Mouse (Mus musculus) limb, embryonic 11.5 days (tissue): ENCODE measurements around the gene Tial1. TPM values are rescaled to one million over a fixed set of nuclear protein-coding genes. Genes with fewer than 3 reads are reported as not detected.

Experiments used
- ATAC-seq: fragments of 200-750 bp; cut with Nextera tagmentation; 2 replicates; pipeline ENCODE4 v1.8.0; 2017; ENCODE audit warnings: low read depth; ENCODE audit not compliant: insufficient number of reproducible peaks, low FRiP score, low TSS enrichment
- DNase-seq: peaks from one replicate; pipeline ENCODE4 v3.0.0-alpha.2; 2015; ENCODE audit warnings: low spot score
- H3K27ac ChIP-seq: fragments of 300-500 bp; sonication (generic); replicated peaks from 2 replicates; pipeline ENCODE4 v1.5.1; 2014; ENCODE audit warnings: low read depth, mild to moderate bottlenecking, low read length
- H3K27me3 ChIP-seq: fragments of 300-500 bp; sonication (generic); 2 replicates; pipeline ENCODE4 v1.6.1; 2014; ENCODE audit warnings: mild to moderate bottlenecking, low read length, mixed read lengths; ENCODE audit not compliant: control insufficient read depth, insufficient read depth
- H3K36me3 ChIP-seq: fragments of 300-500 bp; sonication (generic); 2 replicates; pipeline ENCODE4 v1.6.1; 2014; ENCODE audit warnings: mild to moderate bottlenecking, low read length, moderate library complexity, mixed read lengths; ENCODE audit not compliant: control insufficient read depth, insufficient read depth
- H3K4me1 ChIP-seq: fragments of 300-500 bp; sonication (generic); 2 replicates; pipeline ENCODE4 v1.6.1; 2014; ENCODE audit warnings: low read length, mixed read lengths; ENCODE audit not compliant: control insufficient read depth, insufficient read depth
- H3K4me2 ChIP-seq: fragments of 300-500 bp; sonication (generic); 2 replicates; pipeline ENCODE4 v1.6.1; 2014; ENCODE audit warnings: low read depth, mild to moderate bottlenecking, moderate library complexity; ENCODE audit not compliant: severe bottlenecking
- H3K4me3 ChIP-seq: fragments of 300-500 bp; sonication (generic); 2 replicates; pipeline ENCODE4 v1.5.1; 2014; ENCODE audit warnings: low read depth, low read length
- H3K9ac ChIP-seq: fragments of 300-500 bp; sonication (generic); 2 replicates; pipeline ENCODE4 v1.6.1; 2014; ENCODE audit warnings: mild to moderate bottlenecking, low read length
- H3K9me3 ChIP-seq: fragments of 300-500 bp; sonication (generic); 2 replicates; pipeline ENCODE4 v1.6.1; 2016; ENCODE audit warnings: low read length; ENCODE audit not compliant: control insufficient read depth
- WGBS: fragments of 180-500 bp; shearing (Covaris S2); extraction: QIAGEN DNeasy Blood & Tissue Kit; methylation state at CpG from one replicate; pipeline ENCODE4 v1.1.7; 2014; 5-methylcytosine and 5-hydroxymethylcytosine counted together
- polyA plus RNA-seq: library from polyadenylated mRNA; unstranded; fragments of >200 nt; fragmentation: Nextera tagmentation; extraction: Ambion mirVana; gene quantifications from 2 replicates; pipeline ENCODE4 v1.2.1, GENCODE M21; 2014

Tial1 gene
- polyA plus RNA-seq = 39.5 and 42.2 TPM in 2 replicates

DNA sequence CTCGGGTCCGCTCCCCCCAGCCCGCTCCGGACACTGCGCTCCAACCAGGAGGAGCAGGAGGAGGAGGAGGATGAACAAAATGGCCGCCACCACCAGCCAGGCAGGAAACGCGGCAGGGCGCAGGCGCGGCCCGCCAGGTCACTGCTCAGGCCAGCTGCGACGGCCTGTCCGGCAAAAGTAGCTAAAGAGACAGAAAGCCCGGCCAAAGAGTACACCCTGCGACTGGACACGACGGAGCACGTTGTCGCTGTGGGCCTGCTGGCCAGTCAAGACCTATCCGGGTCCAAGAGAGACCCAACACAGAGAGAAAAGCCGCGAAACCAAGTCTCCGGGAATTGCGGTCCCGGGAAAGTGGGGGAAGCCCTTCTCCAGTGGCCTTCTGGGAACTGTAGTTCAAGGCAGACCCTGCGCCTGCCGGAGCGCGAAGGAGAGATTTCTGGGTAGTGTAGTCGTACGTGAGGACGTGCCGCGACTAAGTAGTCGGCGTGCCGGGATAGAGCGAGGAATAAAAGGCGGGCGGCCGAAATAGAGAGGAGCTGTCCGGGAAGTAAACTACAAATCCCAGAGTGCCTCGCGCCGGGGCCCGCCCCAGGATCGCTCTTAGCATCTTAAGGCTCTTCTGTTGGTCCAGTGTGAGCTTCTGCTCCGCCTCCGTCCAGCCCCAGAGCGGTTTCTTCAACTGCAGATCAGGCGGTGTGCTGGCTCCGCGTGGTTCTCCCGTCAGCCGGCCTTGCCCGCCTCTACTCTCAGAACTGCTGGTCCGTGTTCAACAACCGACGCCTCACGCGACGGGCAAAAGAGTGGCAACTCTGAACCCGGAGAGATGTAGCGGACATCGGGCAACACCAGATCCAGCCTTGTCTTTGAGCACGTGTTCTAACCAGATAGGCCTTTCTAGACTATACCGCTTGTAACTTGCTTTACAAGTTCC lies at the start of gene Tial1:
Gene Tial1, minus strand, starts transcription at position 433 of the 931 bp plus-strand sequence.
- no peaks in the 10 kb centered on the region for H3K36me3 ChIP-seq
- no peaks in the 10 kb centered on the region for H3K9me3 ChIP-seq
- H3K27ac ChIP-seq = peak within 1 kb of the TSS; percentile 92
- H3K4me1 ChIP-seq = peaks cover 3% of the 10 kb centered on the region; the same call in 1 of the 2 replicates
- peak within 1 kb of the TSS; percentile 94 for H3K9ac ChIP-seq
- peak within 1 kb of the TSS; percentile 95 for H3K4me3 ChIP-seq
- peak within 1 kb of the TSS; percentile 78 for H3K4me2 ChIP-seq
- under 1% methylated on average over 69 of the region's 69 CpGs for WGBS
- peak; percentile 98 for DNase-seq
- H3K27me3 ChIP-seq = no peaks in the 10 kb centered on the region
- ATAC-seq = peak; percentile 99

DNA sequence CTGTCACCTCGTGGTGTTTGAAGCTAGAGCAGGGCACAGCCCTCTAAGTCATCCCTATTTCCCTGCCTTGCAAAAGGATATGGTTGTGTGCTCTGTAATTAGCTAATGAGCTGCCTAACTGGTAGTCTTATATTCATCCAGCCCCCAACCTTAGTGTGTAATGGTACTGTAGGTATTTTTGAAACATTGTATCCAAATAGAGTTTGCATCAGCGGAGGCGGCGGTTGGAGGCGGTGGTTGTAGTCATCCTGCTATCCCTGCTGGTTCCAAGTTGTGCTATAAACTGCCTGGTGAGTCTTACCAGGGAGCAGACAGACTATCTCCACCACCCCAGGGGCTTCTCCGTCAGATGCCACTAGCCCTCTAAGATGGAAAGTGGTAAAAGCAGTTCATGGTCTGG lies 42.6 kb upstream of the Tial1 start:
- 90% methylated on average over 6 of the region's 6 CpGs for WGBS

DNA sequence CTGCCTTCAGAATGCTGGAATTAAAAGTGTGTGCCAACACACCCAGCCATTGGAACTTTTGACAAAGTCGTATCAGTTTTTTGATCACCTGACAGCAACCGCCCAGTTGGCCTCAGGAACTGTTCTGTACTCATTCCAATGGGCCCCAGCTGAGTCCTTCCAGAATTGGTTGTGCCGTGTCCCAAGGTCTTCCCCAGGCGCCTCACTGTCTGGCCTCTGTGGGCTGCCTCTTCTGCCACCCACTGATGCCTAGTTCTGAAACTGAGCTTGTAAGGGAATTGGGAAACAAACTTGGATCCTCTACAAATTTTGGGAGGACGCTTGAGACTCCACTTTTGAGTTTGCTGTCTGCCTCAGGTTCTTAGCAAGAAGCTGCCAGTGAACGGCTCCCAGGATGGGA lies 38.3 kb upstream of the Tial1 start:
- no peaks in the 10 kb centered on the region for H3K27me3 ChIP-seq
- no peaks in the 10 kb centered on the region for H3K9me3 ChIP-seq
- H3K4me3 ChIP-seq = no peak overlapping the region
- WGBS = 88% methylated on average over 6 of the region's 6 CpGs
- no peak for DNase-seq
- no peak overlapping the region for H3K4me2 ChIP-seq
- ATAC-seq = no peak
- no peak overlapping the region for H3K9ac ChIP-seq
- H3K36me3 ChIP-seq = no peaks in the 10 kb centered on the region
- H3K27ac ChIP-seq = no peak overlapping the region
- H3K4me1 ChIP-seq = no peaks in the 10 kb centered on the region

More for the DNA sequence above, 42.6 kb upstream of the Tial1 start:
- no peak overlapping the region for H3K9ac ChIP-seq
- no peak overlapping the region for H3K27ac ChIP-seq
- H3K4me1 ChIP-seq = 0 out of 2 replicates have a peak, but pooled peaks cover 6% of the 10 kb centered on the region
- H3K36me3 ChIP-seq = no peaks in the 10 kb centered on the region
- ATAC-seq = no peak
- H3K9me3 ChIP-seq = no peaks in the 10 kb centered on the region
- no peak for DNase-seq
- H3K27me3 ChIP-seq = no peaks in the 10 kb centered on the region
- no peak overlapping the region for H3K4me2 ChIP-seq
- H3K4me3 ChIP-seq = no peak overlapping the region

DNA sequence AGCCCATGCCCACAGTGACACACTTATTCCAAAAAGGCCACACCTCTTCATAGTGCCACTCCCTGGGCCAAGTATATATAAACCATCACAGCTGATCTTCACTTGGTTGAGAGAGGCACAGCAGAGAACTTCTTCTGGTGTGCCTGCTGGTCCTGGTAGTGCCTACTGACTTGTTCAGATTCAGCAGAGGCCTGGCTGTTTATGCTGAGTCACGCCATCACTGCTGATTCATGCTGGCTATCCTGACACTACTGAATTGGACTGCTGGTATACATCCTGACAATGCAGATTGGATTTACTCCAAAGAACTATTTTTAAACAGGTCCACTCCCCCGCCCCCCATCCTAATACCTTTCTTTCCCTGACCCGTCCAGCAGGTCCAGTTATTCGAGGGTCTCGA lies 33.0 kb upstream of the Tial1 start:
- no peak for DNase-seq
- Histone ChIP-seq H3K4me2 (no peak overlapping the region), H3K4me3 (no peak overlapping the region), H3K27ac (no peak overlapping the region), H3K9me3 (no peaks in the 10 kb centered on the region), H3K9ac (no peak overlapping the region), H3K36me3 (no peaks in the 10 kb centered on the region), H3K27me3 (no peaks in the 10 kb centered on the region), H3K4me1 (no peaks in the 10 kb centered on the region)
- no peak for ATAC-seq
- WGBS = 90% methylated on average over 5 of the region's 5 CpGs

DNA sequence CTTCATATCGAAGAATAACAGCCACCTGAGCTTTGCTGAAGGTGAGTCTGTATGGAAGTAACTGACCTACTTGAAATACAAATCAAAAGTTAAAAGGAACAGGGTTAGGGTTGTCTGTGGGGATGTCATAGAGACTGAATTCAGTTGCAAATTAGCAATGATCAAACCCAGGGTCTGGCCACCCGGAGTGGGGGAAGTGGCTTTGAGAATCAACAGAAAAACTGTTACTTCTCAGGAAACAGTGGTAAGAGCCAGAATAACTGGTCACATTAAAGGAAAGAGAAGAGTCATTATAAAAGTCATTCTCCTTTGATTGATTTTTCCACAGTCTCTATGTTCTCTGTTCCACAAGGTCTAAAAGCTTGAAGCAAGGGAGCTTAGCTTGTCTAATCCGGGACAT lies 27.5 kb upstream of the Tial1 start:
- ATAC-seq (no peak), DNase-seq (no peak)
- Histone ChIP-seq H3K27ac (no peak overlapping the region), H3K9me3 (peaks cover 2% of the 10 kb centered on the region; the same call in 1 of the 2 replicates), H3K4me1 (no peaks in the 10 kb centered on the region), H3K9ac (no peak overlapping the region), H3K36me3 (no peaks in the 10 kb centered on the region), H3K4me2 (no peak overlapping the region), H3K4me3 (no peak overlapping the region), H3K27me3 (no peaks in the 10 kb centered on the region)
- WGBS = 96% methylated on average over 3 of the region's 3 CpGs

DNA sequence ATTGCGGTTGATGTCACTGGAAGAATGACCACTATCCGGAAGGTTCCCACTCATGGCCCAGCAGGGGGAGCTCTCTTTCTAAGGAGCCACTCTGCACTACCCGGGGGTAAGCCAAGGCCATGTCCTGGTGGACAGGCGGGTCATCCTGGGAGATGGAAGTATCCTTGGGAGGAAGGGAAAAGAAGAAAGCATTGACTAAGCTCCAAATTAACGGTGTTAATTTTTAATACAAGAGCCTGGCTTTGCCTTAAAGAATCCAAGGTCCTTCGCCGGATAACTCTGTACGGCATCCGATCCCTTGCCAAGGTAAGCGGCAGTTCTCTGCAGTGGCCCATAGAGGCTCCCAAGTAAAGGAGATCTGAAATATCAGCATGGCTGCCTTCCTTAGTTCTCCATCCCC lies 12.8 kb upstream of the Tial1 start:
- Histone ChIP-seq H3K27me3 (no peaks in the 10 kb centered on the region), H3K4me1 (no peaks in the 10 kb centered on the region), H3K4me3 (no peak overlapping the region), H3K4me2 (0 out of 2 replicates have a peak overlapping the region, but pooled peaks have one; percentile 12), H3K36me3 (no peaks in the 10 kb centered on the region), H3K27ac (no peak overlapping the region), H3K9ac (no peak overlapping the region), H3K9me3 (no peaks in the 10 kb centered on the region)
- ATAC-seq = no peak
- peak; percentile 69 for DNase-seq
- WGBS = 39% methylated on average over 10 of the region's 10 CpGs

DNA sequence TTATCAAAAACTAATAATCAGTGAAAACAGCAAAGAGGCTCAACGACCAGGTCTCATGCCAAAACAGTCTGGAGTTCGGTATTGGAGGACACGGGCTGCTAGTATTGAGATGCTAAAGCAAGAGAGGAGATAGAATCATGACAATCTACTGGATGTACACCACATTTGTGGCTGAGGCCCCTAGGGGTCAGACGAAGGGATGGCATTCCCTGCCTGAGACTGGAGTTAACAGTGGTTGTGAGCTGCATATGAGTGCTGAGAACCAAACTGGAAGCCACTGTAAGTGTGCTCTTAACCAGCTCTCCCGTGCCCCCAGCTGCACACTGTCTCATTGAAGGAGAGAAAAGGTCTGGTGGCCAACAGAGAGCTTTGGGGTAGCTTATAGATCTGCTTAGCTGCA lies 889 bp upstream of the Tial1 start:
- Histone ChIP-seq H3K9me3 (no peaks in the 10 kb centered on the region), H3K27me3 (no peaks in the 10 kb centered on the region), H3K4me3 (peak overlapping the region; percentile 95; the same call in 1 of the 2 replicates), H3K4me1 (peaks cover 3% of the 10 kb centered on the region; the same call in 1 of the 2 replicates), H3K4me2 (peak overlapping the region; percentile 78), H3K36me3 (no peaks in the 10 kb centered on the region), H3K27ac (no peak overlapping the region), H3K9ac (no peak overlapping the region)
- WGBS = 77% methylated on average over 5 of the region's 5 CpGs
- DNase-seq = peak; percentile 43
- no peak for ATAC-seq

DNA sequence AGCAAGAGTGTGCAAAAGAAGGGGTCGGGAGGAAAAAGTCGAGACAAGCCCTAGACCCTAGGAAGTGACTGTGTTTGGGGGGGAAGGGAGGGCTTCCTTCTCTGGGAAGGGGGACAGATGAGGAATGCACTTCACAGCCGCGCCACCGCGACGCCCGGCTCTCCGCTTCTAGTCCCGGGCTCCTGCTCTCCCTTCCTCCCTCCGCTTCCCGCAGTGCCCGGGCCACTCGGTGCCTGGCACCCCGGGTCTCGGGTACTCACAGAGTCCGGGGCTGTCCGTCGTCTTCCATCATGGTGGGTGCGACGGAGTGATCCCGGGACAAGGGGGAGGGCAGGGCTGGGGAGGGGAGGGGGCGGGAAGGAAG lies 670 bp downstream of the Tial1 start:
- Histone ChIP-seq H3K27me3 (no peaks in the 10 kb centered on the region), H3K36me3 (no peaks in the 10 kb centered on the region), H3K4me1 (peaks cover 3% of the 10 kb centered on the region; the same call in 1 of the 2 replicates), H3K9me3 (no peaks in the 10 kb centered on the region), H3K27ac (peak overlapping the region; percentile 92), H3K4me2 (peak overlapping the region; percentile 78), H3K9ac (peak overlapping the region; percentile 94), H3K4me3 (peak overlapping the region; percentile 95)
- DNase-seq (no peak), ATAC-seq (peak; percentile 45)
- WGBS = 0% methylated on average over 20 of the region's 23 CpGs
